Mouse (Mus musculus): ENCODE measurements around the gene Ptk6. TPM values are rescaled to one million over a fixed set of nuclear protein-coding genes. Genes with fewer than 3 reads are reported as not detected.

Ptk6 gene
- not detected in 2 replicates for polyA plus RNA-seq (2016; fragmentation: Nextera tagmentation; extraction: Ambion mirVana)

GRCm38 (mm10) chr2:181202422-181202821 is at the start of gene Ptk6:
Ptk6 (minus strand) TSS chr2:181202789.
- 85% methylated on average over 3 of the region's 3 CpGs for WGBS

DNA sequence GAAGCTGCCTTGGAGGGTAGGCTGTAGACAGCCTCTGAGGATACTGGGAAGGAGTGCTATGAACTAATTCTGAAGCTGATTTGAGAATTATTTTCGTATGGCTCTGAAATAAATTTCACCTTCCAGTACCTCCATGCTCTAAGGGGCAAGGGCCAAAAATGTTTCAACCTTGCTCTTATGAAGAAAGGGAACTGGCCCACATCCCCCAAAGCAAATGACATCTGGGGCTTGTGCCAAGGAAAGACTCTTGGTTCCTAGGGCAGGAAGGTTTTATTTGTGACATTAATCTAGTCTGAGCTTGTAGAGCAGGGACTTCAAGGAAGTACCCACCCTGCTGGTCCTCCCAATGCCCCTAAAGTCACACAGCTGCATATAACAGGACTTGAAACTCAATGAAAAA is 49.3 kb upstream of the Ptk6 start:
- Histone ChIP-seq H3K4me2 (no peak overlapping the region), H3K27ac (ENCODE audit: poor library complexity, severe bottlenecking) (no peak overlapping the region), H3K27me3 (replicated peaks) (no peaks in the 10 kb centered on the region), H3K4me3 (no peak overlapping the region), H3K9ac (no peak overlapping the region), H3K36me3 (peaks cover 53% of the 10 kb centered on the region), H3K9me3 (replicated peaks) (no peaks in the 10 kb centered on the region), H3K4me1 (replicated peaks) (no peaks in the 10 kb centered on the region)
- no peak for ATAC-seq (ENCODE audit: insufficient number of reproducible peaks, low FRiP score)
- 81% methylated on average over 1 of the region's 1 CpGs for WGBS

More at GRCm38 (mm10) chr2:181202422-181202821, at the start of gene Ptk6:
- H3K9ac ChIP-seq: no peak within 1 kb of the TSS
- no peak within 1 kb of the TSS for H3K27ac ChIP-seq (ENCODE audit: poor library complexity, severe bottlenecking)
- no peak within 1 kb of the TSS for H3K4me3 ChIP-seq
- no peaks in the 10 kb centered on the region for H3K36me3 ChIP-seq
- peaks cover 35% of the 10 kb centered on the region for H3K27me3 ChIP-seq (replicated peaks)
- no peak within 1 kb of the TSS for H3K4me2 ChIP-seq
- no peak for ATAC-seq (ENCODE audit: insufficient number of reproducible peaks, low FRiP score)
- H3K4me1 ChIP-seq (replicated peaks): no peaks in the 10 kb centered on the region
- H3K9me3 ChIP-seq (replicated peaks): no peaks in the 10 kb centered on the region

DNA sequence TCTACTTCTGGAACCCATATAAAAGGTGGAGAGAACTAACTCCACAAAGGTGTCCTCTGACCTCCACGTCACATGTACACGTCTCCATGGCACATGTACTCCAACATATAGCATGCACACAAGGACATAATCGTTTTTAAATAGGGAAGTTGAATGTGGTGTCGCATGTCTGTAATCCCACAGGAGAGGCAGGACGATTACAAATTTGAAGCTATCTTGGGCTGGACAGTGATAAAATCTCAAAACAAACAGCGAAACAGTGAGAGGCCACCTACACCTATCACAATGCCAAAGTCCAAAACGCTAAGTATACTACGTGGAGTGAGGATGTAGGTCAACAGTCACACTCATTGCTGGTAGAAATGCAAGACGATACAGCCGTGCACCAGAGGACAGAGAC is 46.6 kb upstream of the Ptk6 start:
- no peak overlapping the region for H3K9ac ChIP-seq
- no peak overlapping the region for H3K27ac ChIP-seq (ENCODE audit: poor library complexity, severe bottlenecking)
- no peak for ATAC-seq (ENCODE audit: insufficient number of reproducible peaks, low FRiP score)
- no peaks in the 10 kb centered on the region for H3K9me3 ChIP-seq (replicated peaks)
- H3K4me3 ChIP-seq: no peak overlapping the region
- H3K4me2 ChIP-seq: no peak overlapping the region
- 80% methylated on average over 10 of the region's 10 CpGs for WGBS
- no peaks in the 10 kb centered on the region for H3K4me1 ChIP-seq (replicated peaks)
- H3K27me3 ChIP-seq (replicated peaks): no peaks in the 10 kb centered on the region
- peaks cover 31% of the 10 kb centered on the region for H3K36me3 ChIP-seq

DNA sequence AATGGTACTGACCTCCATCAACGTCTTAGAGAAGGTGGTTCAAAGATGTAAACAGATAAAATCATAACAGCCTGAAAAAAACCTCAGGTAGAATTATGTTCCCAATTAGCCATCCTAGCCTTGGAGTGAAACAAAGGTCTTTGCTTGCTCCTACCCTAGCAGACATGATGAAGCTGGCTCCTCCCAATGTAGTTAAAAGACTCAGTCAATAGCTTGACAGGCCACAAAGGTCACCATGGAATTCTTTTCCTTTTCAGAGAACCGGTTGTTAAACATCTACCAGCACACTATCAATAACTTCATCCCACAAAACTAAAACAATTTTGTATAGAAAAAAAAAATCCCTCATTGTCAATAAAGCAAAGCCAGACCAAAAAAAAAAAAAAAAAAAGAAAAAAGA is 42.4 kb upstream of the Ptk6 start:
- 45% methylated on average over 2 of the region's 2 CpGs for WGBS
- H3K4me2 ChIP-seq: no peak overlapping the region
- no peak for ATAC-seq (ENCODE audit: insufficient number of reproducible peaks, low FRiP score)
- H3K27me3 ChIP-seq (replicated peaks): no peaks in the 10 kb centered on the region
- H3K36me3 ChIP-seq: no peaks in the 10 kb centered on the region
- H3K4me3 ChIP-seq: no peak overlapping the region
- peaks cover 8% of the 10 kb centered on the region; the same call in 1 of the 2 replicates for H3K4me1 ChIP-seq (replicated peaks)
- H3K27ac ChIP-seq (ENCODE audit: poor library complexity, severe bottlenecking): no peak overlapping the region
- H3K9me3 ChIP-seq (replicated peaks): no peaks in the 10 kb centered on the region
- no peak overlapping the region for H3K9ac ChIP-seq

DNA sequence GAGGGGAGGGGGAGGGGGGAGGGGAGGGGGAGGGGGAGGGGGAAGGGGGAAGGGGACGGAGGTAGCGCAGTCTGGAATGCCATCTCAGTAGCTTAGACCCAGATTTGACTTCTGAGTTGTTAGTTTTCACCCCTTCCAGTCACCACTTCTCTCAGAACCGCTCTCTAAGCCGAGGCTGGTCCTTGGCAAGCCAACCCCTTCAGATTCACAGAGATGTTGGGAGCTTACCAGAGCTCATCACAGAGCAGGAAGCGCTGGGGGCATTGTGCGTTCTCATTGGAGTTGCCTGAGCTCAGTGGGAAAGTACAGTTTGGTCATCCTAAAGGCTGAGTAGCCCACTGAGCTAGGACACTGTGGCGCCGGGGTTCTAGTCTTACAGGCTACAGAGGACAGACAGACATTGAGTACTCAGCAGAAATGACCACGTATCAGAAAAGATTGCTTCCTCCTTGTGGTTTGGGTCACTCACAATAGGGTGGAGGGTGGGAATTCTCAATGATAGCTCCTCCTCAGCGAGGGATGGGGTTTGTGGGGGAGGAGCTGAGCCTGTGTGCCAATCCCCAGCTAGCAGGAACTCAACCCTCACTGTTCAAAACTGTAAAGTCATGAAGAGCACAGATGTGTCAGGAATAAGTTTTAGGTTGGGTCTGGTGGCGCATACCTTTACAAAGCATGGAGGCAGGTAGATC is 41.3 kb upstream of the Ptk6 start:
- Histone ChIP-seq H3K27me3 (replicated peaks) (no peaks in the 10 kb centered on the region), H3K9ac (no peak overlapping the region), H3K27ac (ENCODE audit: poor library complexity, severe bottlenecking) (no peak overlapping the region), H3K36me3 (0 out of 2 replicates have a peak, but pooled peaks cover 2% of the 10 kb centered on the region), H3K4me3 (no peak overlapping the region), H3K4me1 (replicated peaks) (peaks cover 8% of the 10 kb centered on the region; the same call in 1 of the 2 replicates), H3K9me3 (replicated peaks) (no peaks in the 10 kb centered on the region), H3K4me2 (0 out of 2 replicates have a peak overlapping the region, but pooled peaks have one; percentile 1)
- 26% methylated on average over 11 of the region's 11 CpGs for WGBS
- ATAC-seq (ENCODE audit: insufficient number of reproducible peaks, low FRiP score): no peak

GRCm38 (mm10) chr2:181242314-181242665 is 39.7 kb upstream of the Ptk6 start:
- H3K9ac ChIP-seq: no peak overlapping the region
- WGBS: 67% methylated on average over 3 of the region's 3 CpGs
- H3K27ac ChIP-seq (ENCODE audit: poor library complexity, severe bottlenecking): no peak overlapping the region
- H3K4me2 ChIP-seq: peak overlapping the region; percentile 69
- peak overlapping the region; percentile 52 for H3K4me3 ChIP-seq
- no peaks in the 10 kb centered on the region for H3K9me3 ChIP-seq (replicated peaks)
- no peak for ATAC-seq (ENCODE audit: insufficient number of reproducible peaks, low FRiP score)
- 0 out of 2 replicates have a peak, but pooled peaks cover 9% of the 10 kb centered on the region for H3K36me3 ChIP-seq
- H3K4me1 ChIP-seq (replicated peaks): peaks cover 8% of the 10 kb centered on the region; the same call in 1 of the 2 replicates
- no peaks in the 10 kb centered on the region for H3K27me3 ChIP-seq (replicated peaks)

- no peak within 1 kb of the TSS for H3K27ac ChIP-seq (ENCODE audit: poor library complexity, severe bottlenecking)
- H3K36me3 ChIP-seq: 0 out of 2 replicates have a peak, but pooled peaks cover 10% of the 10 kb centered on the region
- ATAC-seq (ENCODE audit: insufficient number of reproducible peaks, low FRiP score): peak; percentile 84
- H3K4me2 ChIP-seq: peak within 1 kb of the TSS; percentile 69
- H3K27me3 ChIP-seq (replicated peaks): no peaks in the 10 kb centered on the region
- H3K4me3 ChIP-seq: peak within 1 kb of the TSS; percentile 52
- 5% methylated on average over 16 of the region's 16 CpGs for WGBS
- no peaks in the 10 kb centered on the region for H3K9me3 ChIP-seq (replicated peaks)
- H3K4me1 ChIP-seq (replicated peaks): peaks cover 8% of the 10 kb centered on the region; the same call in 1 of the 2 replicates
- peak within 1 kb of the TSS; percentile 66 for H3K9ac ChIP-seq
These were observed 39.2 kb upstream of the Ptk6 start, which contains the start of gene Helz2 for GRCm38 (mm10) chr2:181241602-181242313. Helz2 (minus strand) TSS chr2:181242027.

- no peak for ATAC-seq (ENCODE audit: insufficient number of reproducible peaks, low FRiP score)
- H3K9ac ChIP-seq: no peak overlapping the region
These were observed 38.3 kb upstream of the Ptk6 start for GRCm38 (mm10) chr2:181240806-181241440.

DNA sequence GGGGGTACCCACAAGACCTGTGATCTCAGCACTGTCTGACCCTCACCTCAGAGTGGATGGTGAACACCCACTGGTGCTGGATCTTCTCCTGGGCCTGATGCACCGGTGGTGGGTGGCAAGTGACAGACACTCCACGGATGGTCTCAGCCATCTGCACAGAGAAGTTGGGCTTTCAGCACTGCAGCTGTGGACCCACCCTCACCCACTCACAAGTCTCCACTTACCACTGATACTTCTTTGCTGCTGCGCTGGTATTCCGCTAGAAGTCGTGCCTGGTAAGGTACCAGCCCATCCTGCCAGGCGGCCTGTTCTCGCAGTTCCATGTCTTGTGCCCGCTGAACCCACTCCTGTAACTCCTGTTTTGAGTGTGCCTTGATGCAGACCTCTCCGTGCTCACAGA is 36.7 kb upstream of the Ptk6 start:
- WGBS: 80% methylated on average over 9 of the region's 9 CpGs
- Histone ChIP-seq H3K4me1 (replicated peaks) (peaks cover 8% of the 10 kb centered on the region; the same call in 1 of the 2 replicates), H3K9me3 (replicated peaks) (no peaks in the 10 kb centered on the region), H3K4me3 (no peak overlapping the region), H3K27me3 (replicated peaks) (no peaks in the 10 kb centered on the region), H3K27ac (ENCODE audit: poor library complexity, severe bottlenecking) (no peak overlapping the region), H3K9ac (no peak overlapping the region), H3K4me2 (no peak overlapping the region), H3K36me3 (peaks cover 21% of the 10 kb centered on the region)
- ATAC-seq (ENCODE audit: insufficient number of reproducible peaks, low FRiP score): no peak

More at GRCm38 (mm10) chr2:181240806-181241440, 38.3 kb upstream of the Ptk6 start:
- H3K9me3 ChIP-seq (replicated peaks): no peaks in the 10 kb centered on the region
- no peaks in the 10 kb centered on the region for H3K27me3 ChIP-seq (replicated peaks)
- peak overlapping the region; percentile 52 for H3K4me3 ChIP-seq
- H3K36me3 ChIP-seq: peaks cover 18% of the 10 kb centered on the region
- 86% methylated on average over 13 of the region's 13 CpGs for WGBS
- H3K4me2 ChIP-seq: peak overlapping the region; percentile 69
- no peak overlapping the region for H3K27ac ChIP-seq (ENCODE audit: poor library complexity, severe bottlenecking)
- H3K4me1 ChIP-seq (replicated peaks): peaks cover 8% of the 10 kb centered on the region; the same call in 1 of the 2 replicates

DNA sequence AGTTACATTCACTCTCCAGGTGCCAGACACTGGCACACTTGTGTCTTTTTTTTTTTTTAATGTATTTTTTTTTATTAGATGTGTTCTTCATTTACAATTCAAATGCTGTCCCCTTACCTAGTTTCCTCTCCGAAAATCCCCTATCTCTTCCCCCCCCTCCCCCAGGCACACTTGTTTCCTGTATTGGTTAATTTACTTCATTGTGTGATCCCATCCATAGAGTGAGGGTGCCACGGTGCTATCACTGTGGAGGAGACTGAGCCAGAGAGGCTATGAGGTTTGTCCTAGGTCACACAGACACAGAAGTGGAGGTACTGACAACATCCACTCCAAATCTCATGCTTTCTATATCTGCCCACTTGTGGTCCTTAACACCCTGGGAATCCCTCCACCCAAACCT is 36.3 kb upstream of the Ptk6 start:
- no peak for ATAC-seq (ENCODE audit: insufficient number of reproducible peaks, low FRiP score)
- Histone ChIP-seq H3K4me2 (no peak overlapping the region), H3K36me3 (peaks cover 21% of the 10 kb centered on the region), H3K9me3 (replicated peaks) (no peaks in the 10 kb centered on the region), H3K4me3 (no peak overlapping the region), H3K27ac (ENCODE audit: poor library complexity, severe bottlenecking) (no peak overlapping the region), H3K4me1 (replicated peaks) (peaks cover 8% of the 10 kb centered on the region; the same call in 1 of the 2 replicates), H3K27me3 (replicated peaks) (no peaks in the 10 kb centered on the region), H3K9ac (no peak overlapping the region)
- 63% methylated on average over 2 of the region's 2 CpGs for WGBS

GRCm38 (mm10) chr2:181238091-181238610 is 35.6 kb upstream of the Ptk6 start:
- Histone ChIP-seq H3K36me3 (peaks cover 27% of the 10 kb centered on the region), H3K4me3 (no peak overlapping the region), H3K27me3 (replicated peaks) (no peaks in the 10 kb centered on the region), H3K27ac (ENCODE audit: poor library complexity, severe bottlenecking) (no peak overlapping the region), H3K9ac (no peak overlapping the region), H3K9me3 (replicated peaks) (no peaks in the 10 kb centered on the region), H3K4me2 (no peak overlapping the region), H3K4me1 (replicated peaks) (peaks cover 8% of the 10 kb centered on the region; the same call in 1 of the 2 replicates)
- ATAC-seq (ENCODE audit: insufficient number of reproducible peaks, low FRiP score): no peak
- 76% methylated on average over 10 of the region's 10 CpGs for WGBS
